Mouse (Mus musculus) lung, adult 2 months (tissue): ENCODE results near the gene Timm13. TPM values are rescaled to one million over a fixed set of nuclear protein-coding genes. Genes with fewer than 3 reads are reported as not detected.

Source experiments
- DNase-seq: peaks from one replicate; pipeline ENCODE4 v3.0.0; 2022
- H3K4me1 ChIP-seq: fragments of 200-500 bp; 2 replicates; pipeline ENCODE4 v1.6.1; 2011; ENCODE audit warnings: low read length; ENCODE audit not compliant: control insufficient read depth, insufficient read depth
- H3K4me3 ChIP-seq: fragments of 200-500 bp; replicated peaks from 2 replicates; pipeline ENCODE3; 2011; ENCODE audit warnings: low read depth, mild to moderate bottlenecking, control low read depth, low read length; ENCODE audit errors: extremely low read depth
- CTCF ChIP-seq: fragments of 200-500 bp; IDR thresholded peaks from 2 replicates; pipeline ENCODE4 v1.5.1; 2011; ENCODE audit warnings: mild to moderate bottlenecking, low read length, control low read depth; ENCODE audit not compliant: insufficient read depth
- POLR2A ChIP-seq: fragments of 200-500 bp; IDR thresholded peaks from 2 replicates; pipeline ENCODE4 v1.6.1; 2011; ENCODE audit warnings: low read depth, mild to moderate bottlenecking, control low read depth, low read length, borderline replicate concordance; ENCODE audit errors: extremely low read depth
- WGBS: fragments of 180-500 bp; shearing (Covaris S2); methylation state at CpG from one replicate; pipeline ENCODE4 v1.1.7; 2018; 5-methylcytosine and 5-hydroxymethylcytosine counted together
- polyA plus RNA-seq: library from polyadenylated mRNA; depleted of rRNA; stranded (reverse); fragments of >200 nt; gene quantifications from 2 replicates; pipeline ENCODE4 v1.2.3, GENCODE M21; 2012

Gene Timm13
- polyA plus RNA-seq, 1 experiment, result 157 TPM

- H3K4me3 ChIP-seq, result no peak overlapping the region
Observed at GRCm38 (mm10) chr10:80911354-80911753, 10.6 kb upstream of the Timm13 start.

GRCm38 (mm10) chr10:80909375-80910162 is 8.8 kb upstream of the Timm13 start:
- no peak for DNase-seq
- TF ChIP-seq POLR2A (no peak), CTCF (no peak)
- H3K4me1 ChIP-seq, result no peaks in the 10 kb centered on the region
- WGBS, result 93% methylated on average over 22 of the region's 22 CpGs
- no peak overlapping the region for H3K4me3 ChIP-seq

More at GRCm38 (mm10) chr10:80911354-80911753, 10.6 kb upstream of the Timm13 start:
- no peak for DNase-seq
- TF ChIP-seq CTCF (no peak), POLR2A (no peak)
- no peaks in the 10 kb centered on the region for H3K4me1 ChIP-seq
- WGBS, result 92% methylated on average over 4 of the region's 4 CpGs

GRCm38 (mm10) chr10:80904709-80905108 is 3.9 kb upstream of the Timm13 start:
- DNase-seq, result no peak
- TF ChIP-seq POLR2A (no peak), CTCF (no peak)
- H3K4me1 ChIP-seq, result peaks cover 4% of the 10 kb centered on the region; the same call in 1 of the 2 replicates
- whole genome bisulfite sequencing, result 86% methylated on average over 11 of the region's 11 CpGs
- no peak overlapping the region for H3K4me3 ChIP-seq

GRCm38 (mm10) chr10:80904004-80904693 is 3.4 kb upstream of the Timm13 start:
- no peak for DNase-seq
- H3K4me1 ChIP-seq, result peaks cover 7% of the 10 kb centered on the region; the same call in 1 of the 2 replicates
- no peak overlapping the region for H3K4me3 ChIP-seq
- TF ChIP-seq CTCF (no peak), POLR2A (no peak)
- 74% methylated on average over 28 of the region's 28 CpGs for WGBS

GRCm38 (mm10) chr10:80903282-80903681 is 2.5 kb upstream of the Timm13 start:
- Histone ChIP-seq H3K4me1 (peaks cover 7% of the 10 kb centered on the region; the same call in 1 of the 2 replicates), H3K4me3 (no peak overlapping the region)
- DNase-seq, result no peak
- TF ChIP-seq POLR2A (no peak), CTCF (no peak)
- 93% methylated on average over 10 of the region's 10 CpGs for WGBS

GRCm38 (mm10) chr10:80902273-80902940 is 1.6 kb upstream of the Timm13 start:
- no peak for DNase-seq
- Histone ChIP-seq H3K4me1 (peaks cover 7% of the 10 kb centered on the region; the same call in 1 of the 2 replicates), H3K4me3 (no peak overlapping the region)
- 92% methylated on average over 9 of the region's 9 CpGs for WGBS
- no peak for TF ChIP-seq POLR2A
- no peak for TF ChIP-seq CTCF

- WGBS, result 87% methylated on average over 19 of the region's 19 CpGs
- H3K4me1 ChIP-seq, result peaks cover 7% of the 10 kb centered on the region; the same call in 1 of the 2 replicates
- no peak for TF ChIP-seq POLR2A
- TF ChIP-seq CTCF, result no peak
- no peak overlapping the region for H3K4me3 ChIP-seq
- no peak for DNase-seq
Observed at GRCm38 (mm10) chr10:80901409-80902272, 872 bp upstream of the Timm13 start.

- 15% methylated on average over 25 of the region's 25 CpGs for WGBS
- TF ChIP-seq CTCF (no peak), POLR2A (no peak)
- H3K4me3 ChIP-seq, result peak overlapping the region; percentile 69
Observed at GRCm38 (mm10) chr10:80899591-80900317, 1.0 kb downstream of the Timm13 start.

More at GRCm38 (mm10) chr10:80899591-80900317, 1.0 kb downstream of the Timm13 start:
- no peak for DNase-seq
- peaks cover 7% of the 10 kb centered on the region; the same call in 1 of the 2 replicates for H3K4me1 ChIP-seq
